Mouse (Mus musculus): ENCODE measurements around the gene Dpep3.

Gene Dpep3

DNA sequence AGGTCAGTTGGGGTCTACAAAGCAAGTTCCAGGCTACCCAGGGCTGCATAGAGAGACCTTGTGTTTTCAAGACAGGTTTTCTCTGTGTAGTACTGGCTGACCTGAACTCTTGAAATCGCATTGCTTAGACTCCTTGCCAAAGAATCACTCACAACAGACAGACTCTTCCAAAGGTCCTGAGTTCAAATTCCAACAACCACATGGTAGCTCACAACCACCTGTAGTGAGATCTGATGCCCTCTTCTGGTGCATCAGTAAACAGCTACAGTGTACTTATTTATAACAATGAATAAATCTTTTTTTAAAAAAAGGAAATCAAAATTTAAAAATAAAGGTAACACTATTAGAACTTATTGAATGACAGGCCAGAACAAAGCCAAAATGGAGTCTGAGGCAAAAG, 1.9 kb upstream of the Dpep3 start:
- intact Hi-C loops (cut with DNase I), result no loop called here

DNA sequence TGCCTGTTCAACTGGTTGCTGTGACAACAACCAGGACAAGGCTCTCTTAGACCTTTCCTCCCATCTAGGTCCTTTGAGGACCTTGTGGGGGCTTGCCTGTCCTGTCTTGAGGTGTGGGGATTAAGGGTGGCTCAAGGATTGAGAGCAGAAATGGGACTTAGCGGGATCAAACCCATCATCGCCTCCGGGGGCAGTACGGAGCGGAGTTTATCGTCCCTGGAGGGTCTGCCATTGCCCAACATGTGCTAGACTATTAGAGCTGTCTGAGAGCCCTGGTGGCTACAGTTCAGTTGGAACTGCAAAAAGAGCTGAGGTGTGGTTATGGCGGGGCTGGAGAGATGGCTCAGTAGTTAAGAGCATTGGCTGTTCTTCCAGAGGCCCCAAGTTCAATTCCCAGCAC, 3.9 kb downstream of the Dpep3 start:
- intact Hi-C loops (cut with DNase I), result no loop called here

DNA sequence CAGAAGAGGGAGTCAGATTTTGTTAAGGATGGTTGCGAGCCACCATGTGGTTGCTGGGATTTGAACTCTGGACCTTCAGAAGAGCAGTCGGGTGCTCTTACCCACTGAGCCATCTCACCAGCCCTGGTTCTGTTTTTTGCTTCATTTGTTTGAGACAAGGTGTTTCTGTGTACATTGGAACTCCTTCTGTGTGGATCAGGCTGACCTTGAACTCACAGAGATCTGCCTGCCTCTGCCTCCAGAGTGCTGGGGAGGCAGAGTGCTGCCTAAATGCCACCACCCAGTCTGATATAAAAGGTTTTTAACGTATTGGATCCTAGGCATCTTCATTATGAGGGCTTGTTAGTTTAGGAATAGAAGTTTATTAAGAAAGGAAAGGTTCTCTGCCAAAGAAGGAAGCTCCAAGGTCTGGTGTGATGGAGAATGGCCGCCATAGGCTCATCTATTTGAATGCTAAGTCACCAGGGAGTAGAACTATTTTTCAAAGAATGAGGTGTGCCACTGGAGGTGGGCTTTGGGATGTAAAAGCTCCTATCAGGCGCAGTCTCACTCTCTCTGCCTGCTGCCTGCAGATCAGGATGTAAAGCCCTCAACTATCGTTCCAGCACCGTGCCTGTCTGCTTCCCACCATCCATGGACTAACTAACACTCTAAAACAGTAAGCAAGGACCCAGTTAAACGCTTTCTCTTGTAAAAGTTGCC, 8.1 kb downstream of the Dpep3 start:
- intact Hi-C loops (cut with DNase I), result no loop called here

DNA sequence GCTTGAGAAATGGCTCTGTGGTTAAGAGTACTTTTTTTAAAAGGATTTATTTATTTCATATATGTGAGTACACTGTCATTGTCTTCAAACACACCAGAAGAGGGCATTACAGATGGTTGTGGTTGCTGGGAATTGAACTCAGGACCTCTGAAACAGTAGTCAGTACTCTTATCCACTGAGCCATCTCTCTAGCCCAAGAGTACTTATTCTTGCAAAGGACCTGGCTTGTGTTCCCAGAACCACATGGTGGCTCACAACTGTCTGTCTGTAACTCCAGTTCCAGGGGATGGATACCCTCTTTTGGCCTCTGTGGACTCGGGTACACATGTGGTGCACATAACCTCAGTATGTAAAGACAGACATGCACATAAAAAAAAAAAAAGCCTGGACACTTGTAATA, 9.9 kb downstream of the Dpep3 start:
- intact Hi-C loops (cut with DNase I), result no loop called here

DNA sequence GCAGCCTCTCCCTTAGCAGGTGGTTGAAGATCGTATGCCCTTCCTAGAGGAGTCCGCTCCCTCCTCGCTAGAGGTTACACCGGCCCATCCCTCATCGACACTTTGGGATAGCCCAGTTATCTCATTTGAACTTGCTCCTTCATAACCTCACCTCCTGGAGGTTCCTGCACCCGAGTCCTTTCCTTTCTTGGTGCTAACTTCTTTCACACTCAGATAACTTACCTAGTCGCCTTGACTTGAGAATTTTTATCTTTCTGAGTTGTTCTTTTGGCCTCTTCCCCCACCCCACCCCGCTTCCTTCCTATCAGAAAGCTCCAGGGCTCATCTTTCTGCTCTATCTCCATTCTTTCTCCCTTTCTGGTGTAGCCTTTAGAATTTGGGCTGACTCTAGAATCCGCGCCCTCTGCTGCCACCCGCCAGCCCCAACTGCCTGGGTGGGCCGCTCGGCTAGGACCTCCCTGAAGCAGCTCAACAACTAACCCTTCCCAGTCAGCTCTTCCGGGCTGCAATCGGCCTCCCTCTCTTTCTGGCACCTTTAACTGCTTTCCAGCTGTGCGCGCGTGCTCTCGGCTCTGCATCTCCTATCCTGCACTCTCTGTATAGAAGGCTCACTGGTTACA, 12.4 kb downstream of the Dpep3 start:
- intact Hi-C loops (cut with DNase I), result no loop called here

DNA sequence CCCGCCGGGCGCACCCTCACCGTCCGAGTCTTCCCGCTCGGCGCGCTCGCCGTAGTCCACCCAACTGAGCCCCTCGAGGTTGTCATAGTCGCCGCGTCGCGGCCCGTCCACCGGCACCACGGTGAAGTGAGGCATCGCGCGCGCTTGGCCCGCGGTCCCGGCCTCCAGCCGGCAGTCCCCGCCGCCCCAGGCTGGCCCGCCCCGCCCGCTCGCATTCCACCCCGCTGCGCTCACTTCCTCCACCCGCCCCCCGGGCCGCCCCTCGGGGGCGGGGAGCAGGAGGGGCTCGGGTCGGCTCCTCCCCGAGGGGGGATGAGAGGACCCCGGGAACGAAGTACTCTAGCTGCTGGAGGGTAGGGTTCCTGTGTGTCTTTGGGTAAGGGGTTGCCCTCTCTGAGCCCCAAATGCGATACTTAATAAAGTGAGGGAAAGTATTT, 13.3 kb downstream of the Dpep3 start, which contains the start of gene Slc12a4:
Gene Slc12a4, minus strand, starts transcription at position 193 of the 437 bp plus-strand sequence.
- intact Hi-C loops (cut with DNase I), result no loop called here

DNA sequence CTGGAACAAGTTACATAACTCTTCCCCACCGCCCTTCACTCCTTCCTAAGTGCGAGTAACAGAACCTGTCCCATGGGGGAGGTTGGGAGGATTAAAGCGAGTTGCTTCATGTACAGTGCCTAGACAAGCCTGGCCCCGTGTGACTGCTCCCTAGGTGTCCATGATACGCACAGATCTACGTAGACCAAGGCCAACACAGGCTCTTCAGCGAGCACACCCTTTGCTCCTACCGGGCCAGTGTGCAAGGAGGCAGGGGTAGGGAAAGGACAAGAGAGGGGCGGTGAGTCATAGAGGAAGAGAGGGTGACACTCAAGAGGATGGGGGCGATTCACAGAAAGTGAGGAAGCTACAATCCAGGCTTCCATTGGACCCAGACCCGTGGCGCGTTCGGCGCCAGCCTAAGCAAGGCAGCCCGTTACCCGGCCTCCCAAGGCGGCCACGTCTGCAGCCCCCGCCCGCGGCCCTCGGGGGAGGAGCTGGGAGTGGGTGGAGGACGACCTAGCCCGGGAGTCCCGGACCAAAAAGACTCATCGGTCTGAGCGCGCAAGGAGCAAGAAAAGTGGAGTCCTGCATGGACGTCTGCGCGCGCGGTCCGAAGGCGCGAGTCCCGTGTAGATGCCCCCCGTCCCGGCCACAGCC, 13.8 kb downstream of the Dpep3 start:
- intact Hi-C loops (cut with DNase I), result no loop called here

DNA sequence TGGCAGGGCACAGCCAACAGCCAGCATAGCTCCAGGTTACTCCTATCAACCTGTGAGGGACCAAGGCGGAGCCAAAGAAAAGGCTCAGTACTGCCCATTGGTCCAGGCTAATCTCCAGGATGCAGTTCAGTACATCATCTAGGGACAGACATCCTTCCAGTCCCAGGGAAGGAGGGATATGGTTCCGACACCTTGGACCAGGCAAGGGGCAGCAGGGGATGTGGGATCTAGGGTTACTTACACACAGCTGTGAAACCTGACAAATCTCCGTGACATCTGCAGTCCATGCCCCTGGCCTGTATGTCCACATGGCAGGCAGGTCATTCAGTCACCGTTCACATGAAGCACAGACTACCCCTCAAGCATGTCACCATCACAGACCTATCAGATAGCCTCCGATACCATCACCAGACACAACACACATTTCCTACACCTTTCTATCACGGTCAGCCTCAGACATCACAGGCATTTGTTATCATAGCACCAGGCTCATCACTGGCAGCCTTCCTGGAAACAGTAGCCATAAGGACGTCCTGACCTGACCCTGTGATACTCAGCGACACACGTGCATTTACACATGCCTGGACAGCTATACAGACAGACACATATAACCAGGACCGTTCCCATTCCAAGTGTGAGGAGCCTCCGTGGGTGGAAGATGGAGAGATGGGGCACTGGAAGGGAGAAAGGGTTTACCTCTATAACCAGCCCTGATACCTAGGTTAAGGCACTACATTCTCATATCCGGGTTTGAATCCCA, 14.5 kb downstream of the Dpep3 start:
- intact Hi-C loops (cut with DNase I), result no loop called here

DNA sequence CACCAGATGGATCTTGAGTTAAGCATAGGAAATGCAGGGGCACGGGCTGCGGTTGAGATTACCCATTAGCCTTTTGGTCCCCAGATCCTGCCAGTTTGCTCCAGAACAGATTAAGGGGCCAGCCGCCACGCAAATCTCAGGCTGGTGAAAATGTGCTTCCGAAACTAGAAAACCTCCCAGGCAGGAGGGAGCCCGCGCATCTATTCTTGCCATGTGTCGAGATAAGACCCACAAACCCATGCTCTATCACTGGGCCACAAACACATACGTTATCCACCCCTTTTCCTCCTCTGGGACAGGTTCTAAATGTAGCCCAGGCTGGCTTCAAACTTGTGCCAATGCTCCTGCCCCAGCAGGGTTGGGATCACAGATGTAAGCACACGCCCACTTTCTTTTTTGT, 17.7 kb downstream of the Dpep3 start:
- intact Hi-C loops (cut with DNase I), result no loop called here

DNA sequence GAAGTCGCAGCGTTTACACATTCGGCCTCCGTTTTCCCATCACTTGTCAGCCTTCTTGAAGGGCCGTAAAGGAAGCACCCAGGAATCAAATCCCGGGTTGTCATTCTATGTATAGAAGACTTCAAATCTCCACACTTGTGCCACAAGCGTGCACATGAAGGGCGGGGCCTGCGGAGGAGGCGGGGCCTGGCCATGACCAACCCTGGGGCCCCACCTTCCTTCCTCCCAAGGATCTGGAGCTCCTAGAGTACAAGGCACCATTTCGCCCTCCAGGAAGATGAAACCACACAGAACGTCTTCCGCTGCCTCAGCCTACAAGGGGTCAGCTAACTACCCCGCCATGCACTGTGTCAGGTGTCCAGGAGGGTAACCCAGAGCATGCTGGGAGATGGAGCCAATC, 18.1 kb downstream of the Dpep3 start:
- intact Hi-C loops (cut with DNase I), result no loop called here

DNA sequence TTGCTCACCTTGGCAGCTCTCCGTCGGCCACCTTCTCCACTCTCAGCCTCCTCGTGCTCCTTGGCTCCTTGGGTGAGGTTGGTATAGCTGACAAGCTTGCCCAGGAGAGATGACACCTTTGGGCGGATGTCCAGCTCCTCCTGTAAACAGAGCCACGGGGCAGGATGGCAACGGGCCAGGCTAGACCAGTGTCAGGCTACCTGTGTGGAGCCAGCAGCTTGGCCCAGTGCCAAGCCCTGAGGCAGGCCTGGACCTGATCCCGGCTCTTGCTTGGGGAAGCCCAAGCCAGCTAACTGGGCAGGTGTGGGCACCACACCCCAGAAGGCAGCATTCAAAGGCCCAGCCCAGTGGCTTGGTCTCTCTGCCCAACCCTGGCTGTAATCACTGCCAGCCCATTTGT, 19.9 kb downstream of the Dpep3 start:
- intact Hi-C loops (cut with DNase I), result no loop called here

DNA sequence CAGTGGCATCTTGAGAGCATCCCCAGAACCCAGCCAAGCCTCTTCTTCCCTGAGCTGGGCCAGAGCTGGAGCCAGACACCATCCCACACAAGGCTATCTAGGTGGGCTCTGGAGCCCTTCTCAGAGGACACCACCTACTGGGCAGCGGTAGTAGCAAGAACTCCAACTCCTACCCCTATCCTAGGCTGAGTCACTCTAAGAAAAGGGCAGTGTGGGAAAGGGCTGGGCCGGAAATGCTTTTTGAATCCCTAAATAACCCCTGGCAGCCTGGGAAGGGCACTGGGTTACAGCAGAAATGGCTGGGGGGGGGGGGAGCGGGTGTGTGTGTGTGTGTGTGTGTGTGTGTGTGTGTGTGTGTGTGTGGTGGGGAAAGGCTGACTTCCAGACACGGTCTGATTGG, 21.4 kb downstream of the Dpep3 start:
- intact Hi-C loops (cut with DNase I), result no loop called here

DNA sequence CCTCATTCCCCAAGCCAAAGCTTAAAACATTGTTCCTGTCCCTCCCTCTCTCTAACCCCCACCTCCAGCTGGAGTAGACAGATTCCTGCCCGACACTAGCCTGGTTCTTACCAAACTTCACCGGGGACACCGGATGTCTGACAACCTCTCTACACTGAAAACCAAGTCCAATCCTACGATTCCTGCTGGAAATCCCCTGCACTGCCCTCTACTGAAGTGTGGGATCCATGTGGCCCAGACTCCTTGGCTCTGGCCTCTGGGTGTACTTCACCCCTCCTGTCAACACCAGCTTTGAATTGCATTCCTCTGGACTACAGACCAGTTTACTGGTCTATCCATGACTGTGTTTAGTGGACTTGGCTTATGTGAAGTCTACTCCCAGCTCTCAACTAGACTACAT, 22.7 kb downstream of the Dpep3 start:
- intact Hi-C loops (cut with DNase I), result no loop called here

DNA sequence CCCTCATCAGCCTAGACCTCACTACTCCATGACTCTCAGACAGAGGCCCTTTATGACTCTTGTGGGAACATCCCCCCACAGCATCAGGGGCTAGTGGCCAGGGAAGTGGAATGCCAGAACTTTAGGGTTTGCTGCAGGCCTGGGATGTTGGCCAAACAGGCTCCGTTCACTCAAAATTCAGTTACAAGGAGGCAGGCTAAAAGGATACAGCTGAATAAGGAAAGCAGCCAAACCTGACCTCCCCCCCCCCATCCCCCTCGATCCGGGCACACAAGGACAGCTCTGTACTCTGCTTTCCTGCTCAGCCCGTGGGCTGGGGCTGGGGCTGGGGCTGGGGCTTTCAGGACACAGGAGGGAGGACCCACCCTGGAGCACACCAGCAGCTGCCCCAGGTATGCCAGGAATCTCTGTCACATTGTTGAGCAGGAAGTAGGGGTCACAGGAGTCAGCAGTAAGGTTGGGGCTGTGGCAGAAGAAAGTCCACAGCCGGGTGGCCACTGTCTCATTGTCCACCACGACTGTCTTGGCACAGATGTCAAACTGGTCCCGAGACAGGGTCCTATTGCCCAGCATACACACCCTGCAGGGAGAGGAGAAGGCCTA, 28.1 kb downstream of the Dpep3 start:
- intact Hi-C loops (cut with DNase I), result no loop called here

DNA sequence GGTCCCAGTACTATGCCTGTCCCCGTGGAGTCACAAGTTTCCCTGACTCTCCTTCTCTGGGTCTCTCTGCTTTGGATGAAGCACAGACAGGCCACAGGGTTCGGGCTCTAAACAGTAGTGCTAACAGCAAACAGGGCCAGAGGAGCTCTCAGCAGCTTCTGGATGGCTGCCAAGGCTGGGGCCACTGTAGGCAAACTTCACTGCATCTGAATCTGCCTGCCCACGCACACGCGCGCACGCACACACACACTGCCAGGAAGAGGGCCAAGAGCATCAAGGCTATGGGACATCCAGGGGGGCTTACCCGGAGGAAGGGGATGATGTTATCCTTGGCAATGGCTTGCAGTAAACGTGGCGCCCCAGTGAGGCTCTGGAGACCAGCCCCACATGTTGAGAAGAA, 29.9 kb downstream of the Dpep3 start:
- intact Hi-C loops (cut with DNase I), result no loop called here

DNA sequence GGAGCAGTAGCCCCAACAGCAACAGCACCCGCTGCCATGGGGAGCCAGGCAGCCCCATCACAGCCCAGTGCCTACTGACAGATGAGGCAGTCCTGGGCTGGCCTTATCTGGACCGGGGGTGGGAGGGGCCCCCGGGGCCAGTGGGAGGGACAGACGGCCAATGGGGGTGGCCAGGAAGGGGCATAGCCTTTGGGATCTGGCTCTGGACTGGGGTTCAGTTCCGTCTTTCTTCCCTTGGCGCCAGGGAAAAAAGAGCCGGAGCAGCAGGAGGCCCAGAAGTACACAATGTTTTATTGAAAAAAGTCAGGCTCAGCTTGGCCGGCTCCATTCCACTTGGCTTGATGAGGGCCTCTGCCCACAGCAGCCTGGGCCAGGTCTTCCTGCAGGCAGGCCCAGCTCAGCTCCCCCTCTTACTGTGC, 35.9 kb downstream of the Dpep3 start, which contains the start of gene Lcat:
Gene Lcat, minus strand, starts transcription at position 62 of the 419 bp plus-strand sequence.
- intact Hi-C loops (cut with DNase I), result no loop called here

DNA sequence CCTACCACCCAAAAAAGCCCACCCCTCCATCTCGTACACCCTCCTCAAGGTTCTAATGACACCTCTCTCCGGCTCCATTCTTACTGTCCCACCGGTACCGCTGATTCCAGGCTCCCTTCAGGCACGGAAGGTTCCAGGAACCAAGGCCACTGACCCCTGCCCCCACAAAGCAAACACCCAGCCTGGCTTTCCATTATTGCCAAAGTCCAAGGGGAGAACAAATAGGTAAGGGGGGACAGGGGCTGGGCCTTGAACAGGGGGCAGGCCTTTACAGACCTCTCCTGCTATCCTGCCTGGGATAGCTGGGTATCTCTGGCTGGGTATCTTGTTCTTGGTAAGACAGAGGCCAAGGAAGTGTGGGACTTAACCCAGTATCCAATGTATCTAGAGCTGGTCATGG, 36.7 kb downstream of the Dpep3 start:
- intact Hi-C loops (cut with DNase I), result no loop called here

DNA sequence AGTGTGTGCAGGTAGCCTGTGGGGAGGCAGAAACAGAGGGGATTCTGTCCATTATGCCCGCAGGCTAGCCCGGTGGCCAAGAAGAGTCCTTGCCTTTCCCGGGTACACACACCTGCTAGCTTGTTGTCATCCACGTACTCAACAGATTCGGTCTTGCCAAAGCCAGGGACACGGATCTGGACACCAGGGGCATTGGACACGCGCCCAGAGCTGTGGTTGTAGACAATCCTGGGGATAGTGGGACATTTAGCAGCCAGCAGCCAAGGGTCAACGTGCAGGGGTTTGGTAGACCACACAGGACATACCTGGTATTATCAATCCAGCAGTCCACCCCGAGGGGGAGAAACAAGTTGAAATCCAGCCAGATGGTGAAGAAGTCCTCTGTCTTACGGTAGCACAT, 37.2 kb downstream of the Dpep3 start:
- intact Hi-C loops (cut with DNase I), result no loop called here

DNA sequence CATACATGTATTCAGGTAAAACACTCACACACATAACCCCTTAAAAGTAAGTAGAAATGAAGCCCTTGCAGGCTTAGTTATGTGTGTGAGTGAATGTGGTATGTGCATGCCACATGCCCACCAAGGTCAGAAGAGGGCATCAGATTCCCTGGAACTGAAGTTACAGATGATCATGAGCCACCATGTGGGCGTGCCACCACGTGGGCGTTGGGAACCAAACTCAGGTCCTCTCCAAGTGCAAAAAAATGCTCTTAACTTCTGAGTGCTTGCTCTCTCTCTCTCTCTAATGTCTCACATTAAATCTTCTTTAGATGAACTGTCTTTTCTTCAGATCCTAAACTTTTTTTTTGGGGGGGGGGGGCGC, 40.9 kb downstream of the Dpep3 start, which contains the start of gene Psmb10:
Gene Psmb10, minus strand, starts transcription at position 139 of the 364 bp plus-strand sequence.
- intact Hi-C loops (cut with DNase I), result no loop called here

DNA sequence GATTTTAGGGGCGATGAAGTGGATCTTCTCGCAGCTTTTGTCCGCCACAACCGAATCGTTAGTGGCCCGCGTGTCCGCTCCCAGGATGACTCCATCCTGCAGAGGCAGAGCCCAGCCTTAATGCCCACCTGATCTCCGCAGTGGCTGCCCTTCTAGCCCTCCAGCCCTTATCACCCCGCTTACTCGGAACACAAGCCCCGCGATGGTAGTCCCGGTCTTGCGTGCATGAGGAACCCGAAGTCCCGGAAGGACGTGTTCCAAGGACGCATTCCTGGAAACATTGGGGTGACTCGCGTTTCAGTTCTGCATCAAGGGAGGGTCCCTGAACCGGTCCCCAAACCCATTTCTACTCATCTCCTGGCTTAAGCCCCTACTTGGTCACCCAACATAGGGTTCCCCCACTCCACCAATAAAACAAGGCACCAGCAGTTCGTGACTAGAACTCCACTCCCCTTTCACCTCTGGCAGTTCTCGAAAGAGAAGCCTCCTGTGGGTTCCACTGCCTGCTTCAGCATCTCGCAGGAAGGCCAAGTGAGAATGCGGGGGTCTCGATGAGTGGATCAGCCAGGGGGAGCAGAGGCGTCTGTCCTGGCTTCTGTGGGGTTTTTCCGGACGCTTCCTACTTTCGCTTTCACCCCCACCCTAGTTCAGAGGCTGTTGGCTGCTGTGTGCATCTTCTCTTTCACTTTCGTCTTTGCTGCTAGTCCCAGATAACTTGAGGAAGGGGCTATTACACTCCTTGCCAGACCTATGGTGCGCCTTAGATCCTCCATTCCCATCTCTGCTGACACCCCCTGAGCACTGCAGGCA, 41.5 kb downstream of the Dpep3 start:
- intact Hi-C loops (cut with DNase I), result no loop called here
